15 mouse cellular contexts compared by ENCODE assay signal in the genomic region with DNA sequence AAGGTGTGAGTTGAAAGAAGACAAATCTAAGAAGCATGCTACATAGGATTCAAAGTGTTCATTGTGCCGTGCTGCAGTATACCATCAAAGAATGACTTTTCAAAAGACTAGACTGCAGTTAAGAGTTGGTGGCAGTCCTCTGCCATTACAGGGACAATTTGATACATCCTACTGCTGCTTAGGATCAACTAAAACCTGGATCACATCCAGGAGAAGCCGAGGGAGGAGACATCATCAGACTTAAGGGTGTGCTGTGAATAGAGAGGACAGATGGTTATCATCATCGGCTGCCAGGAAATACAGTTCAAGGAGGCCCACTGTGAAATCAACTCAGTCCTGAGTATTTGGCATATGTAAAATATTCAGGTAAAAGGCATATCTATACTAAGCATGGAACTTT.
DNase-seq lines count a peak whose midpoint lies in the region; ATAC-seq and TF ChIP-seq lines count a peak whose summit lies in the region.
"Had no signal": no experiment of that assay in that cellular context is flagged by ENCODE, and none has a peak within 500 bp of the region (broad histone marks: within the 10 kb centered on the region; RNA-seq: fewer than 3 reads in every experiment).

No protein-coding gene starts in this region.

- no peak overlapping the region for H3K4me3 ChIP-seq in forebrain, embryonic 15.5 days
- H3K4me3 ChIP-seq in forebrain, embryonic 10.5 days = no peak overlapping the region
- no peak overlapping the region for H3K4me3 ChIP-seq in lung, embryonic 14.5 days (ENCODE audit: low read depth, low read length)
- H3K4me3 ChIP-seq: embryonic facial prominence, embryonic 12.5 days; heart, embryonic 10.5 days; hindbrain, embryonic 12.5 days; intestine, embryonic 15.5 days; layer of hippocampus, adult 2 months; limb, embryonic 15.5 days; midbrain, embryonic 13.5 days; myocyte had no signal

- H3K9ac ChIP-seq in forebrain, embryonic 15.5 days (replicated peaks) = no peak overlapping the region
- no peak overlapping the region for H3K9ac ChIP-seq in lung, embryonic 14.5 days
- H3K9ac ChIP-seq: embryonic facial prominence, embryonic 12.5 days; hindbrain, embryonic 12.5 days; intestine, embryonic 15.5 days; limb, embryonic 15.5 days; midbrain, embryonic 13.5 days had no signal

- H3K27me3 ChIP-seq in forebrain, embryonic 15.5 days = no peaks in the 10 kb centered on the region
- H3K27me3 ChIP-seq in forebrain, embryonic 10.5 days (ENCODE audit: poor library complexity, severe bottlenecking) = no peaks in the 10 kb centered on the region
- H3K27me3 ChIP-seq in lung, embryonic 14.5 days (ENCODE audit: insufficient read depth, low read length) = no peaks in the 10 kb centered on the region
- H3K27me3 ChIP-seq: embryonic facial prominence, embryonic 12.5 days; hindbrain, embryonic 12.5 days; intestine, embryonic 15.5 days; limb, embryonic 15.5 days; midbrain, embryonic 13.5 days had no signal

- peak; percentile 48; the same call in 1 of the 2 replicates for ATAC-seq in forebrain, embryonic 15.5 days (replicated peaks)
- peak; percentile 17; the same call in 1 of the 2 replicates for ATAC-seq in lung, embryonic 14.5 days (ENCODE audit: insufficient read depth)
- ATAC-seq: intestine, embryonic 15.5 days; midbrain, embryonic 13.5 days had no signal

- TF ChIP-seq CTCF in lung, embryonic 14.5 days (IDR thresholded peaks at IDR 0.05; ENCODE audit: low read depth) = no peak

- DNase-seq in forebrain, embryonic 10.5 days (ENCODE audit: extremely low spot score, low spot score) = no peak
- DNase-seq in lung, embryonic 14.5 days = peak; percentile 43
- DNase-seq in lung, postnatal 25 days (ENCODE audit: low spot score) = no peak
- peak; percentile 15 for DNase-seq in cerebellum, adult 9-10 months
- DNase-seq in cerebellum, postnatal 36 days = peak; percentile 2 to 27
- no peak for DNase-seq in natural killer cell, adult 2 months (ENCODE audit: low spot score in 2 of 2)

- H3K36me3 ChIP-seq in forebrain, embryonic 15.5 days = no peaks in the 10 kb centered on the region
- H3K36me3 ChIP-seq in forebrain, embryonic 10.5 days (replicated peaks) = no peaks in the 10 kb centered on the region
- no peaks in the 10 kb centered on the region for H3K36me3 ChIP-seq in lung, embryonic 14.5 days (ENCODE audit: insufficient read depth)
- H3K36me3 ChIP-seq: embryonic facial prominence, embryonic 12.5 days; heart, embryonic 10.5 days; hindbrain, embryonic 12.5 days; intestine, embryonic 15.5 days; limb, embryonic 15.5 days; midbrain, embryonic 13.5 days had no signal

- H3K27ac ChIP-seq in forebrain, embryonic 15.5 days (replicated peaks) = no peak overlapping the region
- no peak overlapping the region for H3K27ac ChIP-seq in forebrain, embryonic 10.5 days
- no peak overlapping the region for H3K27ac ChIP-seq in lung, embryonic 14.5 days (ENCODE audit: low read depth)
- H3K27ac ChIP-seq: embryonic facial prominence, embryonic 12.5 days; heart, embryonic 10.5 days; hindbrain, embryonic 12.5 days; intestine, embryonic 15.5 days; limb, embryonic 15.5 days; midbrain, embryonic 13.5 days had no signal

- no peak overlapping the region for H3K4me2 ChIP-seq in forebrain, embryonic 15.5 days (replicated peaks)
- no peak overlapping the region for H3K4me2 ChIP-seq in lung, embryonic 14.5 days
- H3K4me2 ChIP-seq: embryonic facial prominence, embryonic 12.5 days; hindbrain, embryonic 12.5 days; intestine, embryonic 15.5 days; limb, embryonic 15.5 days; midbrain, embryonic 13.5 days had no signal

- H3K9me3 ChIP-seq in forebrain, embryonic 15.5 days = no peaks in the 10 kb centered on the region
- H3K9me3 ChIP-seq in forebrain, embryonic 10.5 days = no peaks in the 10 kb centered on the region
- no peaks in the 10 kb centered on the region for H3K9me3 ChIP-seq in lung, embryonic 14.5 days (ENCODE audit: low read depth, low read length)
- H3K9me3 ChIP-seq: embryonic facial prominence, embryonic 12.5 days; heart, embryonic 10.5 days; hindbrain, embryonic 12.5 days; intestine, embryonic 15.5 days; limb, embryonic 15.5 days; midbrain, embryonic 13.5 days had no signal

- peaks cover 12% of the 10 kb centered on the region for H3K4me1 ChIP-seq in forebrain, embryonic 15.5 days
- no peaks in the 10 kb centered on the region for H3K4me1 ChIP-seq in forebrain, embryonic 10.5 days
- no peaks in the 10 kb centered on the region for H3K4me1 ChIP-seq in lung, embryonic 14.5 days (ENCODE audit: insufficient read depth)
- H3K4me1 ChIP-seq: embryonic facial prominence, embryonic 12.5 days; heart, embryonic 10.5 days; hindbrain, embryonic 12.5 days; limb, embryonic 15.5 days; midbrain, embryonic 13.5 days had no signal

- WGBS in forebrain, embryonic 15.5 days = 55% methylated on average over 3 of the region's 3 CpGs
- 82% methylated on average over 3 of the region's 3 CpGs for WGBS in forebrain, embryonic 10.5 days
- 41% methylated on average over 3 of the region's 3 CpGs for WGBS in lung, embryonic 14.5 days

Comparison
In these comparisons a context has a peak if more than half of its experiments do, and no peak if none do; other contexts are left out.
1. DNase-seq: peak in lung, embryonic 14.5 days (single experiment), cerebellum, adult 9-10 months (single experiment) and cerebellum, postnatal 36 days (2 of 2); none in forebrain, embryonic 10.5 days (single experiment), lung, postnatal 25 days (single experiment) and natural killer cell, adult 2 months (0 of 2).